Mouse (Mus musculus): Measurements from ENCODE around the gene Brwd1. TPM values are rescaled to one million over a fixed set of nuclear protein-coding genes. Genes with fewer than 3 reads are reported as not detected.
"Not testable (repeated sequence)": the region's sequence is repeated elsewhere in the genome, so short reads cannot be mapped to it uniquely, and the experiment has no call there.

Brwd1 gene
- total RNA-seq, 2 experiments from 2014 or later, result 59.2 to 63.4 TPM

- DNase-seq, result peak; percentile 87
Observed at GRCm38 (mm10) chr16:96081331-96081730, 995 bp downstream of the Brwd1 start.

GRCm38 (mm10) chr16:96080524-96080923, 1.8 kb downstream of the Brwd1 start:
- DNase-seq, result no peak

GRCm38 (mm10) chr16:96068364-96068763, 14.0 kb downstream of the Brwd1 start:
- no peak for DNase-seq

- no peak for DNase-seq
Observed at GRCm38 (mm10) chr16:96066174-96066573, 16.2 kb downstream of the Brwd1 start.

DNA sequence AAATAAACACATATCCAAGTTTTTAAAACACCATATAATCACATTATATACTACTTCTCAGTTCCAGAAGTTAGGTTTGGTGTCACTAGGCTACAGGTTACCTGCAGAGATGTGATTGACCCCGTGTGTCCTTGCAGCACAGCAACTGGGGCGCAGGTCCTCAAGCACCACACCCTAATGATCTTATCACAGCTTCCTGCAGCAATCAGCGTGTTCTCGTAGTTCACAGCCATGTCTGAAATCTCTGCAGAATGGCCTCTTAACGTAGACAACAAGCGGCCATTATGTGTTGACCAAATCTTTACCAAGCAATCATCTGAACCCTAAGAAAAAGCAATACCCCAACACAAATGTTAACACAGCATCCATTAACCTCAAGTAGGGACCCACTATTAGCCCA, 17.7 kb downstream of the Brwd1 start:
- no peak for DNase-seq

GRCm38 (mm10) chr16:96044096-96044495, 38.2 kb downstream of the Brwd1 start:
- peak; percentile 23 for DNase-seq

- no peak for DNase-seq
Observed at GRCm38 (mm10) chr16:96040691-96041090, 41.6 kb downstream of the Brwd1 start.

DNA sequence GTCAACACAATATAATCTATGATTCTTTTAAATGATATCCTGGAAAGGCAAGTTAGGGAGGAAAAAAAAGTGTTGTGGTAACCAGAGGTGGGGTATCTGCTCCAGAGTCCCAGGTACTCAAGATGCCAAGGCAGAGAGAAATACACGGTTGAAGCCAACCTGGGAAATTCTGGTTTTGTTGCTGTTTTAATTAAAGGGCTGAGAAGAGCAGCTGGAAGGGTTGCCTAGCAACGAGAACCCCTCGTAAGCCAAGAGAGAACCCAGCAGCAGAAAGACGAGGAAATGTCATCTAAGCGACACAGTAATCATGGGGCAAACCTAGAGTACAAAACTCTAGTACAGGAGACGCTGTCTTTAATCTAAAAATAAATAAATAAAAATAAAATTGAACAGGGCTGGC, 42.8 kb downstream of the Brwd1 start:
- no peak for DNase-seq

GRCm38 (mm10) chr16:96034473-96034872, 47.9 kb downstream of the Brwd1 start:
- no peak for DNase-seq

GRCm38 (mm10) chr16:96032368-96033043, 49.8 kb downstream of the Brwd1 start:
- DNase-seq, result no peak

- no peak for DNase-seq
Observed at GRCm38 (mm10) chr16:96030476-96031102, 51.7 kb downstream of the Brwd1 start.

GRCm38 (mm10) chr16:96026256-96026655, 56.1 kb downstream of the Brwd1 start:
- no peak for DNase-seq

GRCm38 (mm10) chr16:96025244-96025643, 57.1 kb downstream of the Brwd1 start:
- no peak for DNase-seq

- DNase-seq, result no peak
Observed at GRCm38 (mm10) chr16:96021045-96021444, 61.3 kb downstream of the Brwd1 start.

- not testable (repeated sequence) for DNase-seq
Observed at GRCm38 (mm10) chr16:96009124-96009523, 73.2 kb downstream of the Brwd1 start.

DNA sequence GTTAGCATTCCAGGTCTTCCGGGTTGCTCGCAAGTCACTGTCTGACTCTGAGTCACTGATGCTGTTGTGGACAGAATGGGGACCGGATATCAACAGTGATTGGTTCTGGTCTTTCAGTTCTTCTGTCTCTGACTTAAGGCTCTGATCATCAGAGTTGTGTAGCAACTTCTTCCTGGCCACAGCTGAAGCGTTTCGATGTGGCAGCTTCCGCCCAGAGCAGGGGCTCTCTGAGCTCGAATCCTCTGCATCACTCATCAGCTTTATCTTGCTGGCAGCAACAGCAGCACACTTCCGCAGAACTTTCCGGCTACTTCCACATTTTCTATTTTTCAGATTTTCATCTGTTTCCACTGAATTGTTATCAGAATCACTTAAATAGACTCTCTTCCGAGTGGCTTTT, 78.0 kb downstream of the Brwd1 start:
- DNase-seq, result not testable (repeated sequence)

- no peak for DNase-seq
Observed at GRCm38 (mm10) chr16:95999291-95999690, 83.0 kb downstream of the Brwd1 start.

GRCm38 (mm10) chr16:95996156-95996555, 86.2 kb downstream of the Brwd1 start:
- no peak for DNase-seq

DNA sequence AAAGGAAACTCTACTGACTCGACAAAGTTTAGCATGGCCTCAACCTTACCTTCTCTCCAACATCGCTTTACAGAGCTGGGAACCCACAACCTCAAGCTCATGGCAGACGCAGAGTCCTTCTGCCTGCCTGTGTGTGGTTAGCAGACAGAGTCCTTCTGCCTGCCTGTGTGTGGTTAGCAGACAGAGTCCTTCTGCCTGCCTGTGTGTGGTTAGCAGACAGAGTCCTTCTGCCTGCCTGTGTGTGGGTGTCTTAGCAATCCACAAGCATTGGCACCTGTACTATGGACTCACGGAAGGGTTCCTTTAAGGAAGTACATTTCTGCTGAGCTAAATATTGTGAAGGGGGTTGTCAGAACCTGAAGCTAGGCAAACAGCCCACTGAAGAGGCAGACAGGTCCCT, 87.8 kb downstream of the Brwd1 start:
- not testable (repeated sequence) for DNase-seq

DNA sequence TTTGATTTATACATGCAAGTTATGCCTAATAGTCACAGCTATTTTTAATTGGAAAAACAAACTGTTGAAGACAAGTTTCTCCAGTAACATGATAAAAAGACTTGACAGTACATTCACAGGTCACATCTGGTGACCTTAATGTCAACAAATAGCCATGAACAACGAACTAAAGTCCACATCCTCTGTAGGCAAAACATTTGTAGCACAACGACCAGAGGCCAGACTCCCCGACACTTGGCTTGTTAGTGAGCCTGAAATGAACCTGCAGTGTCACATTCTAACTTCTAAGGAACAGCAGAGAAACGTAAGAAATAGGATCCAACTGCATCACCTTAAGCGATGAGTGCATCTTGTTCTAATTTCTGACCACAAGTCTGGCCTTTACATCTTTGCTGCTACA, 89.7 kb downstream of the Brwd1 start:
- no peak for DNase-seq

DNA sequence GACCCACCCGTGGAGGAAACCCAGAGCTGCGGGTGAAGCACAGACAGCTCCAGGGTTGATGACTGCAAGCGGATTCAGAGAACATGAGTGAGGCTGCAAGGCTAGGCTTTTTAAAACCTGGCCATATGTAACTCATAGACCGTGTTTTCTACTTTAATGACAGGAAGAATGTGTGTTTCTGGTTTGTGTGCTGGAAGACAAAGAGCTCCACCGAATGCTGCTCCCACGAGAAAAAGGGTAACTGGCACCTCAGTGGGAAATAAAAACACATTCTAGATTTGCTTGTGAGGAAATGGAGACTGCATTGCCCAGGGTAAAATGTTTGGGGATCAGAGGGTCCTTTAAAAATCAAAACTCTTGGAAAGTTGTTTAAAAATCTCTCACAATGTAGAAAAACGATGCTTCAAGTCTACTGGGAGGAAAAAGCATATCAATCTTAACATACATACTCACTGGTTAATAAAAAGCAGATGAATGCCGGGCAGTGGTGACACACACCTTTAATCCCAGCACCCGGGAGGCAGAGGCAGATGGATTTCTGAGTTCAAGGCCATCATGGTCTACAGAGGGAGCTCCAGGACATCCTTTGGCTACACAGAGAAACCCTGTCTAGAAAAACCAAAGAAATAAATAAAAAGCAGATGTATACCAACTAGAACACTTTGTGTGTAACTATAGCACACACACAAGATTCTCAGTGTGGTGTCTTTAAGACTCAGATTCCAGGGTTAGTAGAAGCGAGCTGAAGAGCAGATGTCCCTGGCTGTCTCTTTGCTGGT, 91.0 kb downstream of the Brwd1 start:
- DNase-seq, result no peak

- DNase-seq, result peak; percentile 95
Observed at GRCm38 (mm10) chr16:95990462-95991121, 91.7 kb downstream of the Brwd1 start, which contains the start of gene Psmg1. Psmg1 (minus strand) TSS chr16:95990960.

DNA sequence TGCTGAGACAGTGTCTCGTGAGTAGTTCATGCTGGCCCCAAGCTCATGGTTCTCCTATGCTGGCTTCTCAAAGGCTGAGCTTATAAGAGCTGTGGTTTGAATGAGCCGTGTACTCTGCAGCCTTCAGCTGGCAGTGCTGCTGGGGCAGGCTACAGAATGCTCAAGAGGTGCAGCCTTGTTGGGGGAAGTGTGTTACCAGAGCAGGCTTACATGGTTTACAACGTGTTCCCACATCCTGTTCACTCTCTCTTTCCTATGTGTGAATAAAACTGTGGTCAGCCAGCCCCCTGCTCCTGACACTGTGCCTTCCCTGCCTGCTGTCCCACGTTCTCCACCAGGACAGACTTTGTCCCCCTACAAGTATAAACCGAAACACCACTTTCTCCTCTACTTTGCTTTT, 97.4 kb downstream of the Brwd1 start:
- DNase-seq, result no peak
